Mouse (Mus musculus) megakaryocyte-erythroid progenitor cell, adult 5 weeks (primary cell): ENCODE measurements around the gene Chchd10. TPM values are rescaled to one million over a fixed set of nuclear protein-coding genes. Genes with fewer than 3 reads are reported as not detected.

Experiments used
- polyA plus RNA-seq: library from polyadenylated mRNA; stranded (reverse); fragments of >175 nt; gene quantifications from 2 replicates; pipeline ENCODE4 v1.2.3, GENCODE M21; 2012

Gene Chchd10
- 187 and 201 TPM in 2 replicates for polyA plus RNA-seq

GRCm38 (mm10) chr10:75932891-75933290 is at the start of gene Chchd10:
TSS of gene Chchd10 (plus strand) at chr10:75933130.

DNA sequence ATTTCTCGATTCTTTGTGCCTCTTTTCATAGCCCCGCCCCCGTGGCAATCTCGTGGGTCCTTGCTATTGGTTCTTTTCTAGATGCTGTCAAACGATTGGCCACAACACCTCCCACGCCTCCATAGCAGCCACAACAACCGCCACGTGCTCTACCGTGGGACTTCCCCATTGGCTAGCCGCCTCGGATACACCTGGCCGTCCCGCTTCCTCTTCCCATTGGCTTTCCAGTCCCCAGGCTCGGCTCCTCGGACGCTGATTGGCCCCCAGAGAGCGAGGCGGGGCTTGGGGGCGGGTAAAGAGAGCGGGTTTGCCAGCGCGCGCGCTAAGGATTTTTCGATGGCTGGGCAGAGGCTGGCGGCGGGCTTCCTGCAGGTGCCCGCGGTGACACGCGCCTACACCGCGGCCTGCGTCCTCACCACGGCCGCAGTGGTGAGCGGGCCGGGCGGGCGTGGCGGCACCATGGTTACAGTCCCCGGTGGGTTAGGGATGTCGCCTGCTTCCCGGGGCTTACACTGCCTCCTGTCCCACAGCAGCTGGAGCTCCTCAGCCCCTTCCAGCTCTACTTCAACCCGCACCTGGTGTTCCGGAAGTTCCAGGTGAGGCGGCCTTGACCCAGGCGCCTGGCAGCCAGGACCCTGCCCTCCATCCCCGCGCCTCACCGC is 39.7 kb upstream of the Chchd10 start, which contains the start of gene Derl3:
TSS of gene Derl3 (plus strand) at position 325 of the 662 bp plus-strand sequence.

GRCm38 (mm10) chr10:75921026-75921725 is 11.8 kb upstream of the Chchd10 start, which contains the start of gene Smarcb1:
TSS of gene Smarcb1 (minus strand) at chr10:75921617.

GRCm38 (mm10) chr10:75935680-75936541 is 3.0 kb downstream of the Chchd10 start, which contains the start of gene Mmp11:
TSS of gene Mmp11 (minus strand) at chr10:75936496.

DNA sequence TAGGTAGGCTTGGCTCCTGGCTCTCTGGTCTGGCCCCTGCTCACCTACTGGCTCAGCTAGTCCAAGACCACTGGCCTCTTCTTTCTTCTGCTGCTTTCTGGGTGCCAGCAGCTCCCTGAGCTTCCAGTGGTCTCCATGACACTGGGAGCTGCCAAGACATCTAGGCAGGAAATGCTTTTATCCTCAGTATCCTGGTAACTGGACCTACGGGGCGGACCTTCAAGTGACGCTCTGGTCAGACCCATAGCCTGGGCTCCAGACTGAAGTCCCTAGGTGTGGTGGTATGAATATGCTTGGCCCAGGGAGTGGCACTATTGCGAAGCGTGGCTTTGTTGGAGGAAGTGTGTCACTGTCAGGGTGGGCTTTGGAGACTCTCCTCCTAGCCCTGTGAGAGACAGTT is 7.6 kb downstream of the Chchd10 start, which contains the start of gene Gm867:
TSS of gene Gm867 (minus strand) at position 153 of the 400 bp plus-strand sequence.

DNA sequence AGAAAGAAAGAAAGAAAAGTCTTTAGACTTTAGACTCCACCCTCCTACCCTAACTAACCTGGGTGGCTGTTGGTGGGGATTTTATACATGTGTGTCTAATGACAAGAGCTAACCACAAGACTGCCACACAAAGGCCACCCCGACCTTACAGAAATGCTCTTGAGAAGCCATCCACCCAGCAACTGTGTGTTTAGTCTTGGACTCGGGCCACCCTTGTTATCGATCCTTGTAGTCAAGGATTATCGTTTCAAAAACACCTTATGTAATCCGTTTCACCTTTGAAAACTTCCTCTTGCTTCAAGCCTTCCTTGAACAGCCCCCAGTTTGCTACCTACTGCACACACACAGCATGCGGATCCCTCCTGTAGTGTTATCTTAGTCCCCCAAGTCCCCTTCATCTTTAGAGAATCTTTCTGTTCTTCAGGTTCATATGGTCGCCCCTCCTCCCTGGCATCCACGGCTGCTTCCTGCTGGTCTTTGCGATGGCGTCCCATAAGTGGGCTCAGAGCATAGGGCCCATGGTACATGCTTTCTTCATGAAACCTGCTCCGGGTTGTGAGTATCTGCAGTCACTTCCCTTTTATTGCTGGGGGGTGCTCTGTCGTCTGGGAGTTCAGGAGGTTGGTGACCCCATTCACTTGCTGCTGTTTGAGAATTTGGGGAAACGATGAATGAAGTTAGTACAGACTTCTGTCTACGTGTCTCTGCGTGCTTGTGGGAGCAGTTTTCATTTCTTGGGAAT is 10.0 kb downstream of the Chchd10 start, which contains the start of gene Vpreb3:
TSS of gene Vpreb3 (plus strand) at position 322 of the 742 bp plus-strand sequence.

DNA sequence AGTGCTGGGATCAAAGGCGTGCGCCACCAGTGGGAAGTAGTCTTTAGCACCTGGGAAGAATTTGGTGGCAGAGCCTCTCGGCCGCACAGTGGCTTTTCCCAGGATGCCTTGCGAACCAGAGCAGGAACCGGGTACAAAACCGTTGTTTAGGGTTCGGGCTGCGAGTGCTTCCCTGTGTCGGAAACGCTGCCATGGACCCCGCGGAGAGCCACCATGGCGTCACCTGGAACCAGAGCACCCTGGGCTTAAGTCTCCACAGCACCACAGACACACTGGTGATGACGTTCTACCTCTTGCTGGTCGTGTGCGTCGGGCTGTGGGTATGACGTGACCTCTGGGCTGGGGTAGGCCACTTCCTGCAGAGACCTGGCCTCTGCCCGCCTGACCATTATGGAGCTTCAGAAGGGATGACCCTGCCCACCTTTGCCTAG is 21.5 kb downstream of the Chchd10 start, which contains the start of gene Gm5134:
TSS of gene Gm5134 (plus strand) at position 134 of the 431 bp plus-strand sequence.

Other genes with a start within 250 kb of the Chchd10 start
- 95.9 and 105 TPM in 2 replicates for gene Cabin1, start 168.8 kb upstream of the Chchd10 start, polyA plus RNA-seq
- gene Ddt, start 159.7 kb upstream of the Chchd10 start, polyA plus RNA-seq: 95.8 and 97.5 TPM in 2 replicates
- gene Gm20441, start 152.2 kb upstream of the Chchd10 start, polyA plus RNA-seq: not detected in 2 replicates
- 4.0 and 4.4 TPM in 2 replicates for gene Gstt3, start 151.7 kb upstream of the Chchd10 start, polyA plus RNA-seq
- gene Gstt1, start 134.5 kb upstream of the Chchd10 start, polyA plus RNA-seq: 0.38 and 0.93 TPM in 2 replicates
- gene Gstt4, start 110.6 kb upstream of the Chchd10 start, polyA plus RNA-seq: not detected in 2 replicates
- 7.5 and 8.4 TPM in 2 replicates for gene Gstt2, start 95.7 kb upstream of the Chchd10 start, polyA plus RNA-seq
- gene Mif, start 72.9 kb upstream of the Chchd10 start, polyA plus RNA-seq: 2,192 and 2,368 TPM in 2 replicates
- gene Derl3, start 39.7 kb upstream of the Chchd10 start, polyA plus RNA-seq: 9.1 and 10.6 TPM in 2 replicates
- gene Smarcb1, start 11.5 kb upstream of the Chchd10 start, polyA plus RNA-seq: 308 and 343 TPM in 2 replicates
- gene Mmp11, start 3.4 kb downstream of the Chchd10 start, polyA plus RNA-seq: 0.65 and 0.74 TPM in 2 replicates
- gene Gm867, start 7.5 kb downstream of the Chchd10 start, polyA plus RNA-seq: not detected in 2 replicates
- 1.4 and 2.1 TPM in 2 replicates for gene Vpreb3, start 9.9 kb downstream of the Chchd10 start, polyA plus RNA-seq
- 0.09 and 0.22 TPM in 2 replicates for gene Gm5134, start 21.4 kb downstream of the Chchd10 start, polyA plus RNA-seq
- 3.7 and 5.0 TPM in 2 replicates for gene Zfp280b, start 99.5 kb downstream of the Chchd10 start, polyA plus RNA-seq
- gene Slc5a4b, start 177.8 kb downstream of the Chchd10 start, polyA plus RNA-seq: not detected in 2 replicates
- gene Slc5a4a, start 214.3 kb downstream of the Chchd10 start, polyA plus RNA-seq: not detected in 2 replicates